Mouse (Mus musculus) lung, postnatal 0 days (tissue): ENCODE data around the gene 1700001C19Rik. TPM values are rescaled to one million over a fixed set of nuclear protein-coding genes. Genes with fewer than 3 reads are reported as not detected.
"Not testable (repeated sequence)": the region's sequence is repeated elsewhere in the genome, so short reads cannot be mapped to it uniquely, and the experiment has no call there.

Source experiments
- ATAC-seq: fragments of 200-750 bp; cut with Nextera tagmentation; 2 replicates; pipeline ENCODE4 v1.8.0; 2017; ENCODE audit warnings: moderate library complexity
- DNase-seq: peaks from one replicate; pipeline ENCODE4 v3.0.0-alpha.2; 2016; ENCODE audit warnings: low spot score
- H3K27ac ChIP-seq: fragments of 300-500 bp; sonication (generic); 2 replicates; pipeline ENCODE4 v1.5.1; 2014; ENCODE audit warnings: antibody characterized with exemption, mild to moderate bottlenecking, low read length, mixed read lengths
- H3K27me3 ChIP-seq: fragments of 300-500 bp; sonication (generic); replicated peaks from 2 replicates; pipeline ENCODE4 v1.6.1; 2014; ENCODE audit warnings: low read length, mixed read lengths; ENCODE audit not compliant: insufficient read depth
- H3K36me3 ChIP-seq: fragments of 300-500 bp; sonication (generic); 2 replicates; pipeline ENCODE4 v1.6.1; 2014; ENCODE audit warnings: low read length, mixed read lengths; ENCODE audit not compliant: insufficient read depth
- H3K4me1 ChIP-seq: fragments of 300-500 bp; sonication (generic); 2 replicates; pipeline ENCODE4 v1.6.1; 2014; ENCODE audit warnings: antibody characterized with exemption, low read depth, low read length, mixed read lengths; ENCODE audit not compliant: insufficient read depth
- H3K4me2 ChIP-seq: fragments of 300-500 bp; sonication (generic); replicated peaks from 2 replicates; pipeline ENCODE4 v1.6.1; 2014; ENCODE audit warnings: low read depth, mild to moderate bottlenecking, low read length, moderate library complexity, mixed read lengths
- H3K4me3 ChIP-seq: fragments of 300-500 bp; sonication (generic); 2 replicates; pipeline ENCODE4 v1.5.1; 2014; ENCODE audit warnings: low read depth, low read length
- H3K9ac ChIP-seq: fragments of 300-500 bp; sonication (generic); replicated peaks from 2 replicates; pipeline ENCODE4 v1.6.1; 2014; ENCODE audit warnings: low read depth, mild to moderate bottlenecking
- H3K9me3 ChIP-seq: fragments of 300-500 bp; sonication (generic); 2 replicates; pipeline ENCODE4 v1.6.1; 2016; ENCODE audit warnings: low read length, mixed read lengths
- CTCF ChIP-seq: IDR thresholded peaks from 2 replicates; pipeline ENCODE4 v1.5.1; 2016; ENCODE audit warnings: antibody characterized with exemption, mild to moderate bottlenecking
- EP300 ChIP-seq: IDR thresholded peaks from 2 replicates; pipeline ENCODE4 v1.6.1; 2016; ENCODE audit warnings: antibody characterized with exemption, mild to moderate bottlenecking, control low read depth
- WGBS: fragments of 180-500 bp; shearing (Covaris S2); extraction: QIAGEN DNeasy Blood & Tissue Kit; methylation state at CpG from one replicate; pipeline ENCODE4 v1.1.7; 2014; 5-methylcytosine and 5-hydroxymethylcytosine counted together
- polyA plus RNA-seq: library from polyadenylated mRNA; unstranded; fragments of >200 nt; fragmentation: Nextera tagmentation; extraction: Ambion mirVana; gene quantifications from 2 replicates; pipeline ENCODE4 v1.2.1, GENCODE M21; 2015

1700001C19Rik gene
- polyA plus RNA-seq, 1 experiment from 2014 or later: 0.44 TPM

GRCm38 (mm10) chr17:47428831-47429304 lies 8.3 kb downstream of the 1700001C19Rik start:
- H3K9ac ChIP-seq: no peak overlapping the region
- no peak overlapping the region for H3K4me2 ChIP-seq
- no peak overlapping the region for H3K4me3 ChIP-seq

DNA sequence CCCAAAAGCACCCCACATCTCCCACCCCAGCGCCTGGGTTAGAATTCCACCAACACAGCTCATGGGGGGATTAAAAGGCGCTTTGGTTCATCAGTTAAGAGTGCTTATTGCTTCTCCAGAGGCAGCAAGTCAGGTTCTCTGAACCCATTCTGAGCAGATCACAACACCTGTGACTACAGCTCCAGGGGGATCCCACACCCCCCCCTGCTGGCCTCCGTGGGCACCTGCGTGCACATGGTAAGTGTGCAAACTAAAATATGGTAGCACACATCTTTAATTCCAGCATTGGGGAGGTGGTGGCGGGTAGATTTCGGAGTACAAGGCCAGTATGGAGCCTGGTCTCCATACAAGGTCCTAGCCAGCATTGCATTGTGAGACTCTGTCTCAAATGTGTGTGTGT lies 9.9 kb downstream of the 1700001C19Rik start:
- Histone ChIP-seq H3K27ac (no peak overlapping the region), H3K36me3 (no peaks in the 10 kb centered on the region), H3K27me3 (no peaks in the 10 kb centered on the region; the same call in 1 of the 2 replicates), H3K4me2 (no peak overlapping the region), H3K4me1 (no peaks in the 10 kb centered on the region), H3K9ac (no peak overlapping the region), H3K9me3 (no peaks in the 10 kb centered on the region), H3K4me3 (no peak overlapping the region)
- ATAC-seq (no peak), DNase-seq (no peak)
- TF ChIP-seq EP300: no peak
- peak; percentile 43 for TF ChIP-seq CTCF
- 84% methylated on average over 6 of the region's 6 CpGs for WGBS

More at GRCm38 (mm10) chr17:47428831-47429304, 8.3 kb downstream of the 1700001C19Rik start:
- H3K9me3 ChIP-seq: no peaks in the 10 kb centered on the region
- 4% methylated on average over 8 of the region's 8 CpGs for WGBS
- H3K36me3 ChIP-seq: no peaks in the 10 kb centered on the region
- H3K27me3 ChIP-seq: no peaks in the 10 kb centered on the region
- no peak overlapping the region for H3K27ac ChIP-seq
- ATAC-seq: peak; percentile 93
- DNase-seq: peak; percentile 88
- H3K4me1 ChIP-seq: no peaks in the 10 kb centered on the region
- TF ChIP-seq EP300: no peak
- TF ChIP-seq CTCF: peak; percentile 82

- no peaks in the 10 kb centered on the region for H3K4me1 ChIP-seq
- H3K27me3 ChIP-seq: no peaks in the 10 kb centered on the region; the same call in 1 of the 2 replicates
- H3K9me3 ChIP-seq: no peaks in the 10 kb centered on the region
- H3K36me3 ChIP-seq: no peaks in the 10 kb centered on the region
- no peak overlapping the region for H3K27ac ChIP-seq
- no peak for ATAC-seq
- no peak overlapping the region for H3K9ac ChIP-seq
- WGBS: 49% methylated on average over 6 of the region's 6 CpGs
- DNase-seq: no peak
- TF ChIP-seq EP300 (no peak), CTCF (no peak)
- no peak overlapping the region for H3K4me3 ChIP-seq
- H3K4me2 ChIP-seq: no peak overlapping the region
These were observed 13.0 kb downstream of the 1700001C19Rik start for GRCm38 (mm10) chr17:47424186-47424585.

DNA sequence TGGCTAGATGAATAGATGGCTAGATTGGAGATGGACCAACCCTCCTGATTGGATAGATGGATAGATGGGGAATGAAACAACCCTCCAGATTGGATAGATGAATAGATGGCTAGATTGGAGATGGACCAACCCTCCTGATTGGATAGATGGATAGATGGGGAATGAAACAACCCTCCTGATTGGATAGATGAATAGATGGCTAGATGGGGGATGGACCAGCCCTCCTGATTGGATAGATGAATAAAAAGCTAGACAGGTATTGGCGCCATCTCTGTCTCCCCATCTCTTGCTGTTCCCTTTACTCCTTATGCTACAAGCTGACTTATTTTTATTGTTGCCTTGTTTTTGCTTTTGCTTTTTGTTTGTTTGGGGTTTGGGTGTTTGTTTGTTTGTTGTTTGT lies 14.6 kb downstream of the 1700001C19Rik start:
- not testable (repeated sequence) for H3K4me1 ChIP-seq, H3K4me2 ChIP-seq, ATAC-seq, H3K9me3 ChIP-seq, H3K9ac ChIP-seq, H3K27me3 ChIP-seq, H3K36me3 ChIP-seq, H3K27ac ChIP-seq, DNase-seq, H3K4me3 ChIP-seq
- WGBS: 92% methylated on average over 1 of the region's 1 CpGs

- DNase-seq: no peak
- 75% methylated on average over 3 of the region's 3 CpGs for WGBS
- no peaks in the 10 kb centered on the region; the same call in 1 of the 2 replicates for H3K27me3 ChIP-seq
- no peaks in the 10 kb centered on the region for H3K36me3 ChIP-seq
- H3K9me3 ChIP-seq: no peaks in the 10 kb centered on the region
- no peak for ATAC-seq
- H3K4me2 ChIP-seq: no peak overlapping the region
- H3K27ac ChIP-seq: no peak overlapping the region
- no peak overlapping the region for H3K9ac ChIP-seq
- TF ChIP-seq CTCF (no peak), EP300 (no peak)
- no peaks in the 10 kb centered on the region for H3K4me1 ChIP-seq
- H3K4me3 ChIP-seq: no peak overlapping the region
These were observed 15.6 kb downstream of the 1700001C19Rik start for GRCm38 (mm10) chr17:47421566-47421965.

- TF ChIP-seq CTCF (no peak), EP300 (no peak)
- WGBS: 75% methylated on average over 2 of the region's 2 CpGs
- H3K9ac ChIP-seq: no peak overlapping the region
- DNase-seq (no peak), ATAC-seq (no peak)
- H3K27me3 ChIP-seq: no peaks in the 10 kb centered on the region; the same call in 1 of the 2 replicates
- H3K9me3 ChIP-seq: no peaks in the 10 kb centered on the region
- no peak overlapping the region for H3K4me2 ChIP-seq
- no peaks in the 10 kb centered on the region for H3K4me1 ChIP-seq
- H3K27ac ChIP-seq: no peak overlapping the region
- H3K4me3 ChIP-seq: no peak overlapping the region
- no peaks in the 10 kb centered on the region for H3K36me3 ChIP-seq
These were observed 17.0 kb downstream of the 1700001C19Rik start for GRCm38 (mm10) chr17:47420195-47420594.

- WGBS: 3% methylated on average over 71 of the region's 74 CpGs
- Histone ChIP-seq H3K4me3 (peak overlapping the region; percentile 12; the same call in 1 of the 2 replicates), H3K27me3 (peaks cover 12% of the 10 kb centered on the region; the same call in 1 of the 2 replicates), H3K4me2 (peak overlapping the region; percentile 35)
- not testable (repeated sequence) for H3K36me3 ChIP-seq, H3K9ac ChIP-seq, H3K9me3 ChIP-seq, H3K27ac ChIP-seq, H3K4me1 ChIP-seq, DNase-seq
- ATAC-seq: peak; percentile 21; the same call in 1 of the 2 replicates
These were observed 27.0 kb downstream of the 1700001C19Rik start for GRCm38 (mm10) chr17:47409897-47410861.
